Mouse (Mus musculus) layer of hippocampus, postnatal 25 days (tissue): ENCODE measurements around the gene Dmrt3. TPM values are rescaled to one million over a fixed set of nuclear protein-coding genes. Genes with fewer than 3 reads are reported as not detected.

Experiments used
- DNase-seq, 2 experiments: peaks; one replicate each; pipeline ENCODE4 v3.0.0; 2022; ENCODE audit warnings: mixed read lengths in 2 of 2, low spot score in 1 of 2; ENCODE audit errors: extremely low spot score in 1 of 2
- total RNA-seq, 2 experiments: library from RNA; stranded (reverse); gene quantifications; 2 replicates each; pipeline ENCODE4 v1.2.3; 2021

Gene Dmrt3
- total RNA-seq, 2 experiments from 2014 or later: 0.59 to 1.2 TPM

- DNase-seq: no peak
Observed at GRCm38 (mm10) chr19:25615889-25616288, 5.8 kb downstream of the Dmrt3 start.

DNA sequence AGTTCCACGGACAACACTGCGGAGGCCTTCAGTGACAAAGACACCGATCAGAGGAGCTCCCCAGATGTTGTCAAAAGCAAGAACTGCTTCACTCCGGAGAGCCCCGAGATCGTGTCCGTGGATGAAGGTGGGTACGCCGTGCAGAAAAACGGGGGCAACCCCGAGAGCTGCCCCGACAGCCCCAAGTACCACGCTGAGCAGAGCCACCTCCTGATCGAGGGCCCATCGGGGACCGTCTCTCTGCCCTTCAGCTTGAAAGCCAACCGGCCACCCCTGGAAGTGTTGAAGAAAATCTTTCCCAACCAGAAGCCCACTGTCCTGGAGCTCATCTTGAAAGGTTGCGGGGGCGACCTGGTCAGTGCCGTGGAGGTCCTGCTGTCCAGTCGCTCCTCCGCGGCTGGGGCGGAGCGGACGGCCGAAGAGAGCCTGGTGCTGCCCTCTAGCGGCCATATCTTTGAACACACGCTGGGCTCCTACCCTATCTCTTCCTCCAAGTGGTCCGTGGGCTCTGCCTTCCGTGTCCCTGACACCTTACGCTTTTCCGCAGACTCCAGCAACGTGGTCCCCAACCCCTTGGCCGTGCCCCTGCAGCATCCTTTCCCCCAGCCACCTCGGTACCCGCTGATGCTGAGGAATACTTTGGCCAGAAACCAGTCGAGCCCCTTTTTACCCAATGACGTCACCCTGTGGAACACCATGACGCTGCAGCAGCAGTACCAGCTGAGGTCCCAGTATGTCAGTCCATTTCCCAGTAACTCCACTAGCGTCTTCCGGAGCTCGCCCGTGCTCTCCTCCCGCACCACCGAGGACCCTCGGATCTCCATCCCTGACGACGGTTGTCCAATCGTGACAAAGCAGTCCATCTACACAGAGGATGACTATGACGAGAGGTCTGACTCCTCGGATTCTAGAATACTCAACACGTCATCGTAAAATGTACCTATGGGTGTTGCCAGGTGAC is 12.5 kb downstream of the Dmrt3 start:
- peak; percentile 74 to 76 for DNase-seq

GRCm38 (mm10) chr19:25628490-25628889 is 18.4 kb downstream of the Dmrt3 start:
- peak; percentile 48 to 76 for DNase-seq

DNA sequence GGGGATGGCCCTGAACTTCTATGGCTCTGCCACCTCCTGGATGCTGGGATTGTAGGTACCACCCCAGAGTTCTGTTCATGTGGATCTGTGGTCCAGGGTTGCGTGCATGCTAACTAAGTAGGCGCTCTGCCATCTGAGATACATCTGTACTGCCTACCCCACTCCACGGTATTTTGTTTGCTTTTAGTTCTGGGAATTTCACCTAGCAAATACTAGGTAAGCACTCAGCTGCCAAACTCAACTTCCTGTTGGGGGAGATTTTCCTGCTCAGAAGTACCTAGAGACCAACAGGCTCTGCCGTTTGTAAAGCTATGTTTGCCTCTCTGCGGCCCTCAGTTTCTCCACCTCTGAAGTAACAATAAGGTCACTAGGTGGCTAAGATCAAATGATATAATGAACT is 25.0 kb downstream of the Dmrt3 start:
- no peak for DNase-seq

GRCm38 (mm10) chr19:25635622-25636244 is 25.6 kb downstream of the Dmrt3 start:
- DNase-seq: peak; percentile 39 to 66

- DNase-seq: no peak
Observed at GRCm38 (mm10) chr19:25638766-25639361, 28.8 kb downstream of the Dmrt3 start.

GRCm38 (mm10) chr19:25641786-25642185 is 31.7 kb downstream of the Dmrt3 start:
- DNase-seq: no peak

- no peak for DNase-seq
Observed at GRCm38 (mm10) chr19:25647136-25647535, 37.0 kb downstream of the Dmrt3 start.

DNA sequence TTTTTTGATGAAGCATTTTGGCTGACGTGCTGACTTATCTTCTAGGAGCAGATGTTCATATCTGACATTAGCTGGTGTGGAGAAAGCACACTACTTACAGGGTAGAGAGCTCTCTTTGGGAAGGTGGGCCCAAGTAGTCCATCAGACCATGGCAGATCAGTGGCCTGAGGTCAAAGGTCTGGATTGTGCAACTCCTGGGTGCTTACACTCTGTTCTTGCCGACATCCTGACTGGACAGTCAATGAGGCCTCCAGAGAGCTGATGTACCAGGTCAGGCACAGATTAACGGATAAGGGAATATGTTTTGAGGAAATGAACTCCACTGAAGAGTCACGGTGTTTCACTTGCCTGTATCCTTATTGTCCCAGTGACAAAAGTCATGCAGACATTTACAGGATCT is 38.6 kb downstream of the Dmrt3 start:
- no peak for DNase-seq

GRCm38 (mm10) chr19:25650474-25650873 is 40.4 kb downstream of the Dmrt3 start:
- DNase-seq: no peak

GRCm38 (mm10) chr19:25652560-25652959 is 42.5 kb downstream of the Dmrt3 start:
- DNase-seq: no peak

DNA sequence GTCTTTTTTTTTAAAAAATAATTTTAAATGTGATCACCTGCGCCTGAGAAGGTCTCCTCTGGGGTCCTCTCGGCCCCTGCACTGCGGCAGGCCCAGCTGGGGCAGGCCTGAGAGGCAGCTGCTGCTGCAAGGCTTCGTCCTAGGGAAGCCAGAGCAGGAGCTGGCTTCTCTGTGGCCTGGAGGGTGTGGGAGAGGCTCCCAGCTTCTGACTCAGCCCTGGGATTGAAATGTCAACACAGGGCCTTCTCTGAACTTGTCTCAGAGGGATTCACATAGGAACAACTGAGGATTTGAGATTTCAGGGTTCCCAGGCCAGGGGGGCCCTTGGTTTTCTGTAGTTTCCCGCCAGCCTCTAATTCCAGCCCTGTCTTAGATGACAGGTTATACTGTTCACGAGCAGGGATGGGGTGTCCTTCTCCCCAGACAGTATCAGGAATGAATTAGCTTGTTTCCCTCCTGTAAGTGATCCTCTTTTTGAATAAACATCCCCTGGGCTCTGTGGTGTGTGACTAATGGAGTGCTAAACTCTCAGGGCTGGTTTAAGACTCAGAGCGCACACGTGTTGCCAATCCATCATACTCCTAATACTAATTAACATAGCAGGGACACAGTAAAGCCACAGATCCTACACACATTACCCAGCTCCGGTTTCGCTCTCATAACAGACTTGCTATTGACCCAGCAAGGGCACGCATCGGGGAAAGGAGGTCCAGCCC is 44.1 kb downstream of the Dmrt3 start:
- DNase-seq: no peak

GRCm38 (mm10) chr19:25665486-25666339 is 55.6 kb downstream of the Dmrt3 start:
- no peak for DNase-seq

DNA sequence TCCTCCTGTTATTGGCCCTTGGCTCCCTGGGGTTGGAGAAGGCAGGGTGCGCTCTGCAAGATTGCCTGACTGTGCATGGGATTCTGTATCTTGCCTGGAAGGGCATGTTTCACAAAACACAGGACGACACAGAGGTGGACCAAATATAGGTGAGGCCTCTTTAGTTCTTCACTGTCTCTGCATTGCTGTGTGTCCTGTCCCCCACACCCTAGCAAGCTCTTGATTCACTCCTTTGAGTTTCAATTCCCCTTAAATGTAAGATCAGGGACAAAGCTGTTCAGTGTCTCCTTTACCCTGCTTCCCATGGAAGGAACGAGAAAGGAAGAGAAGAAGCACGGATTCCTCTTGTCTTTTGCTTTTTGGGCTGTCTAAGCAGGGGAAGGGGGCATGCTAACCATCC is 57.7 kb downstream of the Dmrt3 start:
- DNase-seq: no peak

DNA sequence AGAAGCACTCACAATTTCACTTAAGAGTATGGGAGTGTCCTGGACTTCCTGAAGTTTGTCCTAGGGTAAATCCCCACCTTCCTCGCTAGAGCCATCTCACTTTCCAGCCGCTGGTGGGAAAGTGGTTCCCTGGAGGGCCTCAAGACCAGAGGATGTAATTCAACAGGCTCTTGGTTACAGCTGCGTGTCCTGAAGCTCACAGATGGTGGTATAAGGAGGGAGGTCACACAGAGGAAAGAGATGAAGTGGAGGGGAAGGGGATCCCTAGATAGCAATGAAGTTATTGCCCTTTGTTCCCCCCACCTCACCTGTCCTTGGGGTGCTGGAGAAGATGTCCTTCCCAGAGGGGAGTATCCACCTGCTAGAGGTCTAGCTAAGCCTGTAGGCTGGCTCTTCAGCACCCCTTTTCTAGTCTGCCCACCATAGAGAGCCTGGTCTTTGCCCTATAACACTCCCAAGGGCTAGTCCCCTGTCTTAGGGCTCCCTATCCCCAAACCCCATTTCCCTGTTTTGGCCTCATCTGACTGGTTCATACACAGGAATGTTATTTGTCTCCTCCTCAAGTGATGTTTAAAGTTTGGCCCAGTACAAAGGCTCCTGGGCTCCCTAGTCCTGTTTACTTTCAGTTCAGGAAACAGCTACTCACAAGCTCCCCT is 59.6 kb downstream of the Dmrt3 start:
- DNase-seq: no peak

GRCm38 (mm10) chr19:25670571-25671285 is 60.6 kb downstream of the Dmrt3 start:
- DNase-seq: no peak

- DNase-seq: no peak
Observed at GRCm38 (mm10) chr19:25671681-25672080, 61.6 kb downstream of the Dmrt3 start.

DNA sequence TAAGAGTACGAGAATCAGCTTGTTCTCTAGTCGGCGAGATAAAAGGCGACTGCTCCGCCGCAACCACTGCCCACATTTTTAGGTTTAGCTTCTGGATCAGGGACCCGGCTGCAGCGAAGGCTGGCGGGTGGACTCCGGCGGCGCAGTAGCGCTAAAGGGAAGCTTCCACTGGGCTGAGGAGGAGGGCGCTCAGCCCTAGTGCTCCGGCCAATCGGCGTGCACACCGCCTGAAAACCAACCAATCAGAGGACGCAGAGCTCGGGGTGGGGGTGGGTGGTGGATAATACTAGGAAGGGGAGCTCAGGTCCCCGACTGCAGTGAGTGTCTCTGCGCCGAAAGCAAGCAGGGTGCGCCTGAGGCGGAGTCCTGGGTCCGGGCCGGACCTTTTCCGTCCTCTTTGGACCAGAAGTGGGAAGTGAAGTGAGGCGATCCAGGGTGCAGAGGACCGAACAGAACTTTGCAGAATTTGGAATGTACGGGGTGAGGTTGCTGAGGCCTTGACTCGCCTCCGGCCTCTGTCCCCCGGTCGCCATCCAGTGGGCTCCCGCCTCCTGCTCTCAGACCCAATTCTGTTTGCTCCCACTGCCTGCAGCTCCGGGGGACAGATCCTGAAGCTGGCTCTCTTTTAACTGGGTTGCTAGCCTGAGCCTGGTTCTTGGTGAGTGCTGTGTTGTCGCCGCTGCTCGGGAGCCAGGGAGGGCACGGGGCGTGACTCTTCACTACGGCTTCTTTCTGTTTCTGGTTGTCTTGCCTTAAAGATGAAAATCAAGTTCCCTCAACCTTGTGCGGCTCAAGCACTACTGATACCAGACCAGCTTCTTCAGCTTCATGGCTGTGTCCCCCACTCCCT is 62.2 kb downstream of the Dmrt3 start, which contains the start of gene Dmrt2:
Gene Dmrt2, plus strand, starts transcription at position 311 of the 850 bp plus-strand sequence.
- DNase-seq: peak in 1 of 2 experiments; percentile 37
